Mouse (Mus musculus) left cerebral cortex, adult 2 months (tissue): ENCODE data around the gene Slc13a3. TPM values are rescaled to one million over a fixed set of nuclear protein-coding genes. Genes with fewer than 3 reads are reported as not detected.

Experiments used
- DNase-seq, 2 experiments: peaks; one replicate each; pipeline ENCODE4 v3.0.0; 2021 to 2022; ENCODE audit warnings: low spot score in 2 of 2, mixed read lengths in 1 of 2; ENCODE audit errors: extremely low spot score in 1 of 2
- H3K27ac ChIP-seq: fragments of 200-600 bp; 2 replicates; pipeline ENCODE4 v1.8.1; 2022
- H3K4me3 ChIP-seq: fragments of 200-600 bp; 2 replicates; pipeline ENCODE4 v1.8.1; 2022
- CTCF ChIP-seq: fragments of 200-600 bp; IDR thresholded peaks from 2 replicates; pipeline ENCODE4 v1.8.1; 2022; ENCODE audit warnings: antibody characterized with exemption, mild to moderate bottlenecking, moderate library complexity
- intact Hi-C: fragments of 180-260 bp; cut with DNase I; formaldehyde crosslinking; loops from one replicate; pipeline ENCODE4 v1.15.1; 2025
- total RNA-seq, 2 experiments: library from RNA; stranded (reverse); gene quantifications; 2 replicates each; pipeline ENCODE4 v1.2.3; 2021

Slc13a3 gene
- total RNA-seq, 2 experiments from 2014 or later, result 12.0 to 18.6 TPM

GRCm38 (mm10) chr2:165398164-165398785 is 74.8 kb downstream of the Slc13a3 start:
- Histone ChIP-seq H3K27ac (no peak overlapping the region), H3K4me3 (no peak overlapping the region)
- TF ChIP-seq CTCF, result no peak
- no peak for DNase-seq
- intact Hi-C loops, result no loop called here

DNA sequence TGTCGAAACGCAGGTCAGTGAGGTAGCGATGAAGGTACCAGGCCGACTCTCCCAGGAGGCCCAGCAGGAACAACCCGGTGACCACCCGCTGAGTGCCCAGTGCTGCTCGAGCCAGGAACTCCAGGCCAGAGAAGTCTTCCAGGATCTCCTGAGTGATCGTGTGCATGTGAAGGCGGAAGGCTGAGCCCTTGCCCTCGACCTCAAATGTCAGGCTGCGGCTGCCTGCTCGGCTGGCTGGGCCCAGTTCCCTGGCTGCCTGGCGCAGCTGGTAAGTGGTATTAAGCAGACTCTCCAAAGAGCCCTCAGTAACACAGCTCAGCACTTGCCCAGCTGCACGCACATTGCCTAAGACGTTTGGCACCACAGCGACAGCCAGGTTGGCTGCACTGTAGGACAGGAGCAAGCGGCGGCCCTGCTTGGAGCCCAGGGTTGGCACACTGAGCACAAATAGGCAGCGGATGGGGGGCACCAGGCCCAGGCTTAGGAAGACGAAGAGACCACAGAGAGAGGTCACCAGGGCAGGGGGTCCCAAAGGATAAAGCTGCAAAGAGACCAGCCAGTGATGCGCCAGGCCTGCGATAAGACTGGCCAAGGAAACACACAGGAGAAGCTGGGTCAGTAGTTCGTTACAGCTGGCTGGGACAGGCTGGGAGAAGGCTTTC is 75.4 kb downstream of the Slc13a3 start:
- intact Hi-C loops, result no loop called here
- TF ChIP-seq CTCF, result no peak
- Histone ChIP-seq H3K27ac (no peak overlapping the region; the same call in 1 of the 2 replicates), H3K4me3 (no peak overlapping the region)
- DNase-seq, result no peak

DNA sequence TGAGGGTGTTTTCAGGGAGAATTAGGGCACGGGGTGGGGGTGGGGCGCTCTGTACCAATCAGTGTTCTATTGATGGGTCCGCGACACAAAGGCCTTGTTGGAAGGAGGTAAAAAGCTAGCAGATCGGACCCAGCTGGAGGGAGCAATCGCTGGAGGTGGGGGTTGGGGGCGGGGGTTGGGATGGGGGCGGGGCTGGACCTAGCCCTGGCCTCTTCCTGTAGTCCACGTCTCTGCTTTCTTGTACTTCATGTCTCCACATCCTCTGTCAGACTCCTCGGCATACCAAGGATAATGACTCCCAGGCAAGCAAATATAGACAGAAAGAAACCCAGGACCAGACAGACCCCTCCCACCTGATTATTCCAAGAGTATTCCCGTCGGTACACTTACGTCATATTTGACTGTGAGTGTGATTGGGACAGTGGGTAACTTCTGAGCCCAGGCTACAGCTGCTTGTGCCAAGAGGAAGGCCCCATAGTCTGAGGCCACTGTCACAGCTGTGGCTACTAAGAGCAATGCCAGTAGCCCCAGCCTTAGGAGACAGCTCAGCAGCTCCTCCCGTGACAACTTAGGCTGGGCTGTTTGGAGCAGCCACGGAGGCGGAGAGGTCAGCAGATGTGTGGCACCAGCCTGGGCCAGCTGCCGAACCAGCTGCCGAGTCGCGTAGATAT is 76.1 kb downstream of the Slc13a3 start:
- intact Hi-C loops, result no loop called here
- DNase-seq, result no peak
- no peak for TF ChIP-seq CTCF
- Histone ChIP-seq H3K4me3 (no peak overlapping the region), H3K27ac (no peak overlapping the region; the same call in 1 of the 2 replicates)

- DNase-seq, result no peak
- no peak overlapping the region for H3K4me3 ChIP-seq
- no peak for TF ChIP-seq CTCF
- H3K27ac ChIP-seq, result peak overlapping the region; percentile 2; the same call in 1 of the 2 replicates
- intact Hi-C loops, result no loop called here
Observed at GRCm38 (mm10) chr2:165392156-165392555, 80.9 kb downstream of the Slc13a3 start.

DNA sequence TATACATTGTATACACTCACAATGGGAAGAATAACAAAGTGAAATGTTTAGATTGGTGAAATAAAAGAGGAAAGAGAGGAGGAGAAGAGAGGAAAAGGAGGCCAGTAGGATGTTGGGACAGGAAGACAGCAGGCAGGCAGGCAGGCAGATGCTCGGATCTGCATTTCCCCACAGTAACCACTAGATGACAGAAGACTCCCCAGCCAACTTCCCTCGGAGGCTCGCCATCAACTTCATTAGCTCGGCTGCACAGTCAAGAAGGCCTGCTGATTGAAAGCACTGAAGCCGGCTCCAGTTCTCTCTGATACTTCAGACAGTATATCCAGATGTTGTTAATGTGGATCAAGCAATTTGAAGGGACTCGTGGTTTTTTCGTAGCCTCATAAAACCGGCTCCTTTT is 81.5 kb downstream of the Slc13a3 start:
- DNase-seq, result peak; percentile 50 to 62
- H3K4me3 ChIP-seq, result no peak overlapping the region
- intact Hi-C loops, result loop anchor here (1.0 to 2.0 kb wide), 2 partner anchors 17 to 96 kb away; no protein-coding TSS in a partner anchor
- 0 out of 2 replicates have a peak overlapping the region, but pooled peaks have one; percentile 2 for H3K27ac ChIP-seq
- TF ChIP-seq CTCF, result peak; percentile 93

- intact Hi-C loops, result no loop called here
- Histone ChIP-seq H3K27ac (no peak overlapping the region), H3K4me3 (no peak overlapping the region)
- DNase-seq, result no peak
- no peak for TF ChIP-seq CTCF
Observed at GRCm38 (mm10) chr2:165389299-165389952, 83.6 kb downstream of the Slc13a3 start.

DNA sequence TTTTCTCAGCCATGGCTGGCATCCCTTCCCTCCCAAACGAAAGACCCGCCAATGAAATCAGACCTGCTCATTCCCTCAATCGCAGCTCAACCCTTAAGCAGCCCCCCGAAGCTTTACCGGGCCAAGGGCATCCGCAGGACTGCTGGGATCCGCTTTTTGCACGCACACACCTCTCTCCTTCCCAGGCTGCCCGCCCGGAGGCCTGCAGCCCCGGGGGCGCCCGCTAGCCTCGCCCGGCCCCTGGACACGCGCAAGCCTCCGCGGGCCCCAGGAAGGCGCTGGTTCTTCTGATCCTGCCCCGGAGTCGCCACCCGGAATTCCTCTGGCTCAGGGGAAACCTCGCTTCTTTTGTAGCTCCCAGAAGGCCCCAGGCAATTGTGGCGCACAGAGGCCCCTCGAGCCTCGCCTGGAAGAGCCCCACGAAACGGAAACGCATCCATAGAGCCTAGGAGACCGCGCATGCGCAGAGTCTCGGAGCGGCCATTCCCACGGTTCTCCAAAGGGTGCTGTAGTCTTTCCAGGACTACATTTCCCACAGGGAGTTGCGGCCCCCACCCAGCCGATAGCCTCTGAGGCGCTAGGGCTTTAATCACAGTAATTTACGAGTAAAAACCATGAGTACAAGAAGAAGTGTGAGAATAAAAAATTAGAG is 85.1 kb downstream of the Slc13a3 start, which contains the start of gene Zfp334:
Gene Zfp334, minus strand, starts transcription at position 416 of the 652 bp plus-strand sequence.
- peak within 1 kb of the TSS; percentile 79 for H3K27ac ChIP-seq
- H3K4me3 ChIP-seq, result peak within 1 kb of the TSS; percentile 86
- intact Hi-C loops, result no loop called here
- TF ChIP-seq CTCF, result no peak; the same call in 1 of the 2 replicates
- DNase-seq, result peak; percentile 95

- intact Hi-C loops, result no loop called here
- H3K27ac ChIP-seq, result peak overlapping the region; percentile 79
Observed at GRCm38 (mm10) chr2:165387370-165387769, 85.7 kb downstream of the Slc13a3 start.

GRCm38 (mm10) chr2:165380050-165380449 is 93.0 kb downstream of the Slc13a3 start:
- intact Hi-C loops, result no loop called here
- Histone ChIP-seq H3K4me3 (no peak overlapping the region), H3K27ac (no peak overlapping the region)
- TF ChIP-seq CTCF, result no peak
- no peak for DNase-seq

More at GRCm38 (mm10) chr2:165387370-165387769, 85.7 kb downstream of the Slc13a3 start:
- H3K4me3 ChIP-seq, result peak overlapping the region; percentile 86
- TF ChIP-seq CTCF, result no peak
- no peak for DNase-seq

- intact Hi-C loops, result no loop called here
- TF ChIP-seq CTCF, result no peak
- Histone ChIP-seq H3K4me3 (no peak overlapping the region), H3K27ac (no peak overlapping the region)
- DNase-seq, result no peak
Observed at GRCm38 (mm10) chr2:165376001-165376400, 97.0 kb downstream of the Slc13a3 start.

DNA sequence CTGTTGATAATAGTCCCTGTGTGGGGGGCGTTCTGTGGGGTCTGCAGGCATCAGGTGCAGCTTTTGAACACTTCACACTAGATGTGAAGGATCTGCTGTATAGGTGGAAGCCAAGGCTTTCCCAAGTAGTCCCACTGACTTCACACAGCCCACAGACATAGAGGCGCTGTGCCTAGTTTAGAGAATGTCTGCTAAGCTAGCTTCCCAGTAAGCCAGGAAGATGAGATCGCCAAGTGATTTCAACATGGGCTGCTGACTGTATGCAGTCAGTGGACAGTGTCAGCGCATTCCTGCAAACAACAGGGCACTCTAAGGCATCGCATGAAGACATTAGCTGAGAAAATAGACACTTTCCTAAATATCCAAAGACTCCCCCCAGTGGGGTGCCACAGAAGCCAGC is 97.6 kb downstream of the Slc13a3 start:
- DNase-seq, result no peak
- no peak for TF ChIP-seq CTCF
- no peak overlapping the region for H3K27ac ChIP-seq
- no peak overlapping the region for H3K4me3 ChIP-seq
- intact Hi-C loops, result no loop called here
